Mouse (Mus musculus) liver, postnatal 0 days (tissue): Measurements from ENCODE around the gene Fmn2. TPM values are rescaled to one million over a fixed set of nuclear protein-coding genes. Genes with fewer than 3 reads are reported as not detected.

Source experiments
- ATAC-seq: fragments of 200-750 bp; cut with Nextera tagmentation; 2 replicates; pipeline ENCODE4 v1.8.0; 2017; ENCODE audit warnings: mild to moderate bottlenecking, moderate library complexity
- DNase-seq: peaks from one replicate; pipeline ENCODE4 v3.0.0-alpha.2; 2016
- H3K27ac ChIP-seq: fragments of 300-500 bp; sonication (generic); 2 replicates; pipeline ENCODE4 v1.5.1; 2014; ENCODE audit warnings: antibody characterized with exemption, moderate library complexity, mild to moderate bottlenecking, low read depth
- H3K27me3 ChIP-seq: fragments of 300-500 bp; sonication (generic); 2 replicates; pipeline ENCODE4 v1.6.1; 2014; ENCODE audit warnings: low read length, control low read depth, mixed read lengths; ENCODE audit not compliant: insufficient read depth
- H3K36me3 ChIP-seq: fragments of 300-500 bp; sonication (generic); replicated peaks from 2 replicates; pipeline ENCODE4 v1.6.1; 2014; ENCODE audit warnings: mild to moderate bottlenecking, control low read depth, low read length, moderate library complexity, mixed read lengths; ENCODE audit not compliant: insufficient read depth
- H3K4me1 ChIP-seq: fragments of 300-500 bp; sonication (generic); 2 replicates; pipeline ENCODE4 v1.6.1; 2014; ENCODE audit warnings: antibody characterized with exemption, mild to moderate bottlenecking, control low read depth; ENCODE audit not compliant: insufficient read depth
- H3K4me2 ChIP-seq: fragments of 300-500 bp; sonication (generic); 2 replicates; pipeline ENCODE4 v1.6.1; 2014; ENCODE audit warnings: low read depth, mild to moderate bottlenecking, low read length, moderate library complexity, mixed read lengths
- H3K4me3 ChIP-seq: fragments of 300-500 bp; sonication (generic); 2 replicates; pipeline ENCODE4 v1.5.1; 2014; ENCODE audit warnings: low read depth, low read length
- H3K9ac ChIP-seq: fragments of 300-500 bp; sonication (generic); replicated peaks from 2 replicates; pipeline ENCODE4 v1.6.1; 2014; ENCODE audit warnings: mild to moderate bottlenecking, moderate library complexity
- H3K9me3 ChIP-seq: fragments of 300-500 bp; sonication (generic); 2 replicates; pipeline ENCODE4 v1.6.1; 2016; ENCODE audit warnings: mild to moderate bottlenecking, control low read depth, low read length, mixed read lengths
- CTCF ChIP-seq: sonication (generic); IDR thresholded peaks from 2 replicates; pipeline ENCODE4 v1.5.1; 2016; ENCODE audit warnings: antibody characterized with exemption, low read depth
- EP300 ChIP-seq: IDR thresholded peaks from 2 replicates; pipeline ENCODE4 v1.6.1; 2016; ENCODE audit warnings: antibody characterized with exemption, low read depth, mild to moderate bottlenecking
- WGBS: fragments of 180-500 bp; shearing (Covaris S2); extraction: QIAGEN DNeasy Blood & Tissue Kit; methylation state at CpG from one replicate; pipeline ENCODE4 v1.1.7; 2014; ENCODE audit not compliant: insufficient replicate concordance; 5-methylcytosine and 5-hydroxymethylcytosine counted together
- polyA plus RNA-seq: library from polyadenylated mRNA; unstranded; fragments of >200 nt; fragmentation: Nextera tagmentation; extraction: Ambion mirVana; gene quantifications from 2 replicates; pipeline ENCODE4 v1.2.1, GENCODE M21; 2015

Fmn2 gene
- polyA plus RNA-seq, 1 experiment from 2014 or later, result 0.09 TPM

- 66% methylated on average over 5 of the region's 5 CpGs for WGBS
- TF ChIP-seq CTCF (no peak), EP300 (no peak)
Measured at GRCm38 (mm10) chr1:174521976-174522770, 20.5 kb downstream of the Fmn2 start.

GRCm38 (mm10) chr1:174522809-174523511 is 21.3 kb downstream of the Fmn2 start:
- H3K9ac ChIP-seq, result no peak overlapping the region
- no peak for TF ChIP-seq EP300
- TF ChIP-seq CTCF, result no peak
- H3K27ac ChIP-seq, result no peak overlapping the region
- no peaks in the 10 kb centered on the region for H3K27me3 ChIP-seq
- WGBS, result 60% methylated on average over 4 of the region's 4 CpGs
- no peak overlapping the region for H3K4me3 ChIP-seq
- no peaks in the 10 kb centered on the region for H3K36me3 ChIP-seq
- H3K9me3 ChIP-seq, result no peaks in the 10 kb centered on the region
- DNase-seq, result no peak
- no peak for ATAC-seq
- H3K4me2 ChIP-seq, result no peak overlapping the region
- H3K4me1 ChIP-seq, result no peaks in the 10 kb centered on the region

More at GRCm38 (mm10) chr1:174521976-174522770, 20.5 kb downstream of the Fmn2 start:
- Histone ChIP-seq H3K9me3 (no peaks in the 10 kb centered on the region), H3K4me3 (no peak overlapping the region), H3K9ac (no peak overlapping the region), H3K27ac (no peak overlapping the region), H3K4me1 (no peaks in the 10 kb centered on the region), H3K4me2 (no peak overlapping the region), H3K36me3 (no peaks in the 10 kb centered on the region), H3K27me3 (no peaks in the 10 kb centered on the region)
- no peak for DNase-seq
- no peak for ATAC-seq

GRCm38 (mm10) chr1:174523512-174523828 is 21.8 kb downstream of the Fmn2 start:
- ATAC-seq, result no peak
- no peak for TF ChIP-seq EP300
- TF ChIP-seq CTCF, result no peak

DNA sequence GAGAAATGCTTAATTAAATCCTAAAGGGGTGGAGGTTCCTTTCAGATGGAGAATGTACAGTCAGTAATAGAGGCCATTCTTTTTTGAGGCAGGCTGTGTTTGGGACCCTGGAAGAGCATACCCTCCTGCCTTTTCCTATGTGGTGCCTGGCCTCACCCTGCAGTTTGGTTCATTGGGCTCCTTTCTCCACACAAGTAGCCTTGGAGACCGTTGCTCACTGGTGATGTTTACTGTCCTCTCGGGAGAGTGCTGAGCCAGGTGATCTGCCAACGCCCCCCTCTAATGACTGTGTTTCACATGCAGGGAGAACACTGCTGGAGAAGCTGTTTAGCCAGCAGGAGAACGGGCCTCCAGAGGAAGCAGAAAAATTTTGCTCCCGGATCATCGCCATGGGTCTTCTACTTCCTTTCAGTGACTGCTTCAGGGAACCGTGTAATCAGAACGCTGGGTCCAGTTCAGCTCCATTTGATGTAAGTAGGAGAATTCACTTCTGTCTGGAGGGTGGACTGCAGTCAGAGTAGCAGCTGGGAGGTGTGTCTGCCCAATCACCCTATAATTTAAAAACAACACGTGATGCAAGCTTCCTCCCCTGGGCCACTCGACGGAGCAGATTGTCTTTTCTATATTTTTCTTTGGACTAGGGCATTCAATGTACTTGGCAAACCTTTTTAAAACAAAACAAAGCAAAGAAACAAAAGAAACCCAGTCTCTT is 35.3 kb downstream of the Fmn2 start:
- ATAC-seq (no peak), DNase-seq (no peak)
- Histone ChIP-seq H3K36me3 (no peaks in the 10 kb centered on the region), H3K4me2 (no peak overlapping the region), H3K27ac (no peak overlapping the region), H3K4me3 (no peak overlapping the region), H3K9ac (no peak overlapping the region), H3K4me1 (no peaks in the 10 kb centered on the region), H3K9me3 (no peaks in the 10 kb centered on the region), H3K27me3 (no peaks in the 10 kb centered on the region)
- 59% methylated on average over 11 of the region's 11 CpGs for WGBS
- TF ChIP-seq EP300, result no peak
- no peak for TF ChIP-seq CTCF

More at GRCm38 (mm10) chr1:174523512-174523828, 21.8 kb downstream of the Fmn2 start:
- Histone ChIP-seq H3K9me3 (no peaks in the 10 kb centered on the region), H3K4me1 (no peaks in the 10 kb centered on the region), H3K4me2 (no peak overlapping the region), H3K9ac (no peak overlapping the region), H3K27me3 (no peaks in the 10 kb centered on the region), H3K27ac (no peak overlapping the region), H3K36me3 (no peaks in the 10 kb centered on the region), H3K4me3 (no peak overlapping the region)
- no peak for DNase-seq
- 56% methylated on average over 1 of the region's 1 CpGs for WGBS

DNA sequence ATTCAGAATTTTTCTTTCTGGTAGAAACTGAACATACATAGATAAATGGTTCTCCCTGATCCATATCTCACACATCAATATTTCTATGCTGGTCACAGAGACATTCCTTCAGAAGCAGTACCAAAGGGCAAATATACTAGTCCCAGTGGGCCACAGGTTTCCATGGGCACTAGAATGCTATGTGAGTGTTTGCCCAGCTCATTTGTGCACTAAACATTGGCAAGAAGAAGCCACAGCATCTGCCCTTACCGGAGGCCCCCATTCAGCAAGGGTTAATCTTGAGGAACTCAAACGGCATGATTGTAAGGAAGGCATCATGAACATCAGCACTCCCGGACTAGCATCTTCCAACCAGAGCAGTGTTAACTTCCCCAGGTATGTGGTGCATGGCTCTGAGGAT is 35.9 kb downstream of the Fmn2 start:
- Histone ChIP-seq H3K27ac (no peak overlapping the region), H3K9me3 (no peaks in the 10 kb centered on the region), H3K4me3 (no peak overlapping the region), H3K4me1 (no peaks in the 10 kb centered on the region), H3K4me2 (no peak overlapping the region), H3K9ac (no peak overlapping the region), H3K36me3 (no peaks in the 10 kb centered on the region), H3K27me3 (no peaks in the 10 kb centered on the region)
- no peak for DNase-seq
- ATAC-seq, result no peak
- 77% methylated on average over 3 of the region's 3 CpGs for WGBS
- TF ChIP-seq EP300 (no peak), CTCF (no peak)

GRCm38 (mm10) chr1:174548291-174548690 is 46.7 kb downstream of the Fmn2 start:
- Histone ChIP-seq H3K27ac (no peak overlapping the region), H3K4me1 (no peaks in the 10 kb centered on the region), H3K4me2 (no peak overlapping the region), H3K4me3 (no peak overlapping the region), H3K27me3 (no peaks in the 10 kb centered on the region), H3K9ac (no peak overlapping the region), H3K36me3 (no peaks in the 10 kb centered on the region), H3K9me3 (no peaks in the 10 kb centered on the region)
- DNase-seq (no peak), ATAC-seq (no peak)
- WGBS, result 69% methylated on average over 5 of the region's 5 CpGs
- TF ChIP-seq EP300, result no peak
- TF ChIP-seq CTCF, result no peak
